Mouse (Mus musculus) midbrain, embryonic 15.5 days (tissue): ENCODE measurements around the gene Aqp9. TPM values are rescaled to one million over a fixed set of nuclear protein-coding genes. Genes with fewer than 3 reads are reported as not detected.

Experiments used
- ATAC-seq: fragments of 200-750 bp; cut with Nextera tagmentation; replicated peaks from 2 replicates; pipeline ENCODE4 v1.8.0; 2017; ENCODE audit warnings: moderate TSS enrichment
- H3K27ac ChIP-seq: fragments of 300-500 bp; sonication (generic); 2 replicates; pipeline ENCODE4 v1.5.1; 2015; ENCODE audit warnings: mild to moderate bottlenecking, inconsistent platforms
- H3K27me3 ChIP-seq: fragments of 300-500 bp; sonication (generic); replicated peaks from 2 replicates; pipeline ENCODE4 v1.6.1; 2015; ENCODE audit warnings: inconsistent platforms
- H3K36me3 ChIP-seq: fragments of 300-500 bp; sonication (generic); replicated peaks from 2 replicates; pipeline ENCODE4 v1.6.1; 2015; ENCODE audit warnings: inconsistent platforms
- H3K4me1 ChIP-seq: fragments of 300-500 bp; sonication (generic); 2 replicates; pipeline ENCODE4 v1.6.1; 2015; ENCODE audit warnings: inconsistent platforms
- H3K4me2 ChIP-seq: fragments of 300-500 bp; sonication (generic); 2 replicates; pipeline ENCODE4 v1.6.1; 2015; ENCODE audit warnings: inconsistent platforms, mild to moderate bottlenecking, moderate library complexity
- H3K4me3 ChIP-seq: fragments of 300-500 bp; sonication (generic); 2 replicates; pipeline ENCODE4 v1.5.1; 2015; ENCODE audit warnings: mild to moderate bottlenecking, inconsistent platforms
- H3K9ac ChIP-seq: fragments of 300-500 bp; sonication (generic); 2 replicates; pipeline ENCODE4 v1.6.1; 2015; ENCODE audit warnings: mild to moderate bottlenecking, inconsistent platforms
- H3K9me3 ChIP-seq: fragments of 300-500 bp; sonication (generic); 2 replicates; pipeline ENCODE4 v1.6.1; 2016; ENCODE audit warnings: inconsistent platforms
- WGBS: fragments of 180-500 bp; shearing (Covaris S2); methylation state at CpG from one replicate; pipeline ENCODE4 v1.1.7; 2015; ENCODE audit warnings: mixed read lengths; 5-methylcytosine and 5-hydroxymethylcytosine counted together
- polyA plus RNA-seq: library from polyadenylated mRNA; unstranded; fragments of >200 nt; fragmentation: Nextera tagmentation; extraction: Ambion mirVana; gene quantifications from 2 replicates; pipeline ENCODE4 v1.2.1, GENCODE M21; 2015

Aqp9 gene
- polyA plus RNA-seq, 1 experiment from 2014 or later, result 0.54 TPM

- H3K9ac ChIP-seq, result no peak overlapping the region
- H3K36me3 ChIP-seq, result no peaks in the 10 kb centered on the region
- 93% methylated on average over 2 of the region's 2 CpGs for WGBS
- no peak overlapping the region for H3K27ac ChIP-seq
- no peak overlapping the region for H3K4me3 ChIP-seq
- no peaks in the 10 kb centered on the region for H3K27me3 ChIP-seq
- H3K9me3 ChIP-seq, result no peaks in the 10 kb centered on the region
- peaks cover 10% of the 10 kb centered on the region for H3K4me1 ChIP-seq
- no peak for ATAC-seq
- H3K4me2 ChIP-seq, result no peak overlapping the region
These were observed 3.0 kb downstream of the Aqp9 start for GRCm38 (mm10) chr9:71165510-71165909.

GRCm38 (mm10) chr9:71165061-71165460 is 3.4 kb downstream of the Aqp9 start:
- no peak for ATAC-seq
- Histone ChIP-seq H3K36me3 (no peaks in the 10 kb centered on the region), H3K4me3 (no peak overlapping the region), H3K27ac (no peak overlapping the region), H3K4me2 (no peak overlapping the region), H3K9ac (no peak overlapping the region), H3K27me3 (no peaks in the 10 kb centered on the region), H3K4me1 (peaks cover 10% of the 10 kb centered on the region), H3K9me3 (no peaks in the 10 kb centered on the region)
- WGBS, result 89% methylated on average over 6 of the region's 6 CpGs

GRCm38 (mm10) chr9:71164353-71164752 is 4.1 kb downstream of the Aqp9 start:
- ATAC-seq, result no peak
- H3K36me3 ChIP-seq, result no peaks in the 10 kb centered on the region
- H3K4me3 ChIP-seq, result no peak overlapping the region
- H3K9ac ChIP-seq, result no peak overlapping the region
- no peak overlapping the region for H3K4me2 ChIP-seq
- no peaks in the 10 kb centered on the region for H3K27me3 ChIP-seq
- no peak overlapping the region for H3K27ac ChIP-seq
- H3K9me3 ChIP-seq, result no peaks in the 10 kb centered on the region
- peaks cover 10% of the 10 kb centered on the region for H3K4me1 ChIP-seq
- 80% methylated on average over 3 of the region's 3 CpGs for WGBS

DNA sequence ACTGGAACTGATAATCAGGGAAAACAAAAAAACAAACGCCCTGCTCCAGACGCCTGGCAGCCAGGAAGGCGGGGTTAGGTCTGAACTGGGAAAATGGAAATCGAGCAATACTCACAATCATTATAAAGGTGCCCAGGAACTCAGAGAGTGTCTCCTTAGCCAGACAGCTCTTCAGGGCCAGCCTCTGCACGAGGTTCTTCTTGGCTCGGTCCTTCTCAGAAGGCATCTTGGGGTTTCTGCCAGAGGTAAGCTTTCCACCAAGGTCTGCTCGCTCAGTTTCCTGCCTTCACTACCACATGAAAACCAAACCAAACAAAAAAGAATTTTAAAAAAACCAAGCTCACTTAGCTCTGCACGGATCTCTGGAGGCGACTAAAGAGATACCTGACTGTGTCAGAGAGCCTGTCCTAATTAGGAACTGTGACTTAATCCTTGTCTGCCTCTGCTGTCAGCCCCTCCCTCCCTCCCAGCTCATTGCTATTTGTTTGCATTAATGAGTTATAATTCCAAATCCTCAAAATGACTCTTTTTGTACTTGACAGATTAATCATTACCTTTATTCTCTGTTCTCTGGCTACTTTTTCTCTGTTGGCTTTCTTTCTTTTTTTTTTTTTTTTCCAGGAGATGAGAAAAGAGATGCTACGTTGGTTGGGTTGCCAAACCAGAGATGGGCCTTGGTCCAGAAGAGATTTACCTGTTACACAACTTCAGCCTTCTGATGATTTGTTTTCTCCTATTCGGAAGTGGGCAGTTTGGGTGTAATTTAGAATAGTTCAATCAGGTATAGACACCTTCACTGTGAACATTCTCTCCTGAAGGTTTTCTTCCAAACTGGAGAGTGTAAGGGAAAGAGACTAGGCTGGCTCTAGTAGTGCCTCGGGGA is 5.4 kb downstream of the Aqp9 start:
- Histone ChIP-seq H3K9me3 (no peaks in the 10 kb centered on the region), H3K4me1 (peaks cover 6% of the 10 kb centered on the region), H3K36me3 (no peaks in the 10 kb centered on the region), H3K9ac (no peak overlapping the region), H3K27me3 (no peaks in the 10 kb centered on the region), H3K27ac (no peak overlapping the region), H3K4me3 (no peak overlapping the region), H3K4me2 (no peak overlapping the region)
- WGBS, result 65% methylated on average over 12 of the region's 12 CpGs
- no peak for ATAC-seq

- Histone ChIP-seq H3K27ac (no peak overlapping the region), H3K27me3 (no peaks in the 10 kb centered on the region), H3K9ac (no peak overlapping the region), H3K4me1 (peaks cover under 1% of the 10 kb centered on the region; the same call in 1 of the 2 replicates), H3K4me3 (no peak overlapping the region), H3K9me3 (no peaks in the 10 kb centered on the region), H3K4me2 (no peak overlapping the region), H3K36me3 (no peaks in the 10 kb centered on the region)
- WGBS, result 91% methylated on average over 8 of the region's 8 CpGs
- no peak for ATAC-seq
These were observed 6.2 kb downstream of the Aqp9 start for GRCm38 (mm10) chr9:71162131-71162857.

GRCm38 (mm10) chr9:71160849-71161711 is 7.4 kb downstream of the Aqp9 start:
- Histone ChIP-seq H3K4me2 (no peak overlapping the region), H3K9ac (no peak overlapping the region), H3K36me3 (no peaks in the 10 kb centered on the region), H3K9me3 (no peaks in the 10 kb centered on the region), H3K4me3 (no peak overlapping the region), H3K27me3 (no peaks in the 10 kb centered on the region), H3K27ac (no peak overlapping the region), H3K4me1 (no peaks in the 10 kb centered on the region)
- ATAC-seq, result no peak
- 89% methylated on average over 13 of the region's 13 CpGs for WGBS

- Histone ChIP-seq H3K4me1 (no peaks in the 10 kb centered on the region), H3K27me3 (no peaks in the 10 kb centered on the region), H3K9ac (no peak overlapping the region), H3K4me2 (no peak overlapping the region), H3K4me3 (no peak overlapping the region), H3K27ac (no peak overlapping the region), H3K9me3 (no peaks in the 10 kb centered on the region), H3K36me3 (no peaks in the 10 kb centered on the region)
- WGBS, result 93% methylated on average over 5 of the region's 5 CpGs
- no peak for ATAC-seq
These were observed 8.8 kb downstream of the Aqp9 start for GRCm38 (mm10) chr9:71159686-71160085.

DNA sequence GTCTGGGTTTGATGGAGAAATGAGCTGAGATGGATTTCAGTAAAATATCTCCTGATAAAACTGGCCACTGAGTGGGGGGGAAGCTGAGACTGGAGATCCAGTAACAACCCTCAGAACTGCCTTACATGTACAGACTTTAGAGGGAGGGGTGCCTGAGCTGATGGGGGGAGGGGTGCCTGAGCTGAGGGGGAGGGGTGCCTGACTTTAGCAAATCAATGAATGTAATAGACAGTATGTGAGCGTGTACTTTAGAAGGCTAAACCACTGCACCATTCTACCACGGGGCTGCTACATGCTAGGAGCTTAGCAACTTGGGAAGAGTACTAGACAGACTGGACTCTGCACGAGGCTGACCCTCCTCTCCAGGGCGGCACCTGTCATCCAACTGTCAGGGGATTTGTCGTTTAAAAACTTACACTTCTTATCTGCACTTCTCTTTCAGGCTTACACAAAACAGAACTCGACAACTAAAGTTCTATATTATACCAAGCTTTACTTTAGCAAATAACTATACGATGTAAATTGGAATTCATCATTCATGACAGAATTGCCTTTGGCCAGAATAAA is 9.3 kb downstream of the Aqp9 start:
- Histone ChIP-seq H3K4me1 (no peaks in the 10 kb centered on the region), H3K27ac (no peak overlapping the region), H3K4me3 (no peak overlapping the region), H3K27me3 (no peaks in the 10 kb centered on the region), H3K4me2 (no peak overlapping the region), H3K9ac (no peak overlapping the region), H3K36me3 (no peaks in the 10 kb centered on the region), H3K9me3 (no peaks in the 10 kb centered on the region)
- ATAC-seq, result no peak
- 92% methylated on average over 7 of the region's 7 CpGs for WGBS

DNA sequence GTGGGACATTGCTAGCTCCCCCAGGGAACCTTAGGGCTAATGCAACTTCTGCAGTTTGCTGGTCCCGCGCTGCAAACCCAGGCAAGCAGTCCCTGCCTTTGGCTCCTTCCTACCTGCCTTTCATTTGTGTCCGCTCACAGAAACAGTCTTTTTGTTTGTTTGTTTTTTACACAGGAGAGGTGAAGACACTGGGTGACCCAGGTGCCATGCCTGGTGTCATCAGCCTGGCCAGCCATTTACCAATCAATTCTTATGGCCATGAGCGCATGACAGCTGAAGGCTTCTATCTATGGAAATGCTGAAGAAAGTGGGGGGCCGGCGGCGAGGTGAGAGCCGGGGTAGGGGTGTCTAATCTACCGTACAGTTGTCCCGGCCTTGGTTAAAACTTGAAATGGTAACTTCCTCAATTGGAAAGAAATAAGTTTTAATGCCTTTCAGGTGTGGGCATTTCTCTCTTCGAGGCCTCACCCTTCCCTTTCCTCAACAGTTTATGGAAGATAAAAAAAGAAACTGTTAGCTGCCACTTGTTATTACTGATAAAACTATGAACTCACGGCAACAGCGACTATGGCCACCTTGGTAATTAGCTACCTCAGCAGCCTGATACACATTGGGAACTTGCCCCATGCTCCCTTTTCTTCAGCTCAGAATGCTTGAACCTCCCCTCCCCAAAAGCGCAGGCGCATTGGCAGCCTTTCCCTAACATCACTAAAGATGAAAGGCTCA is 10.4 kb downstream of the Aqp9 start:
- no peaks in the 10 kb centered on the region for H3K9me3 ChIP-seq
- no peaks in the 10 kb centered on the region for H3K4me1 ChIP-seq
- H3K4me3 ChIP-seq, result no peak overlapping the region
- H3K27me3 ChIP-seq, result no peaks in the 10 kb centered on the region
- WGBS, result 95% methylated on average over 15 of the region's 15 CpGs
- no peak overlapping the region for H3K9ac ChIP-seq
- no peaks in the 10 kb centered on the region for H3K36me3 ChIP-seq
- no peak overlapping the region for H3K27ac ChIP-seq
- no peak overlapping the region for H3K4me2 ChIP-seq
- ATAC-seq, result no peak

DNA sequence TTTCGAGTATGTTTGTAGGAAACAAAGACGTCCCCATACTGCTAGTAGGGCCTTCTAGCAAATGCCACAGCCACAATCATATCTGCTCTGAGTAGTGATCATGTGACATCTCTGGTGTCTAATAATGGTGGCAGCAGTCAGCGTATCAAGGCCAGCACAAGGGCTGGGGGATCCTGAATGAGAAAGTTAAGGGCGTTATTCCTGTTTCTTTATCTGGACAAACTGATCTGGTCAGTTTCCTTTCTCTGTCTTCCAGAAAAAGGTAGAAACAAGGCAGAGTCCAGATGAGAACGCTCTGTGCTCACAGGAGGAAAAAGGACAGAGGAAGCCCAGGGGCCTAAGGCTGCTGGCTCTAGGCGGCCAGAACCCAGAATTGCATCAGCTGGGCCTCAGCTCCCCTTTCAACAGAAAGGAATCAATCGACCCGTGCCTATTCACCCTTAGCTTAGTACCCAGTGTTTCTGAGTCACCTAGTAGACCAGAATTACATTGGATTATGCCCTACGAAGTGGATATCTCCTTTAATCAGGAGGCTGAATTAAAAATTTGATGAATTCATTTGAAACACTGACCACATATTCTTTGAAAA is 11.9 kb downstream of the Aqp9 start:
- Histone ChIP-seq H3K9ac (no peak overlapping the region), H3K36me3 (no peaks in the 10 kb centered on the region), H3K27me3 (no peaks in the 10 kb centered on the region), H3K27ac (no peak overlapping the region), H3K4me2 (no peak overlapping the region), H3K9me3 (no peaks in the 10 kb centered on the region), H3K4me1 (no peaks in the 10 kb centered on the region), H3K4me3 (no peak overlapping the region)
- 84% methylated on average over 9 of the region's 9 CpGs for WGBS
- no peak for ATAC-seq

- Histone ChIP-seq H3K9me3 (no peaks in the 10 kb centered on the region), H3K4me2 (no peak overlapping the region), H3K27me3 (no peaks in the 10 kb centered on the region), H3K4me3 (no peak overlapping the region), H3K9ac (no peak overlapping the region), H3K4me1 (no peaks in the 10 kb centered on the region), H3K36me3 (no peaks in the 10 kb centered on the region), H3K27ac (no peak overlapping the region)
- WGBS, result 83% methylated on average over 7 of the region's 7 CpGs
- ATAC-seq, result no peak
These were observed 13.0 kb downstream of the Aqp9 start for GRCm38 (mm10) chr9:71155399-71156005.
